Mouse (Mus musculus): Measurements from ENCODE around the gene Cnot9. TPM values are rescaled to one million over a fixed set of nuclear protein-coding genes. Genes with fewer than 3 reads are reported as not detected.
"Not testable (repeated sequence)": the region's sequence is repeated elsewhere in the genome, so short reads cannot be mapped to it uniquely, and the experiment has no call there.

Gene Cnot9
- 10 to 100 TPM; 43.9 to 44.4 TPM for total RNA-seq (2021)
- long read RNA-seq, experiment 1, transcript Cnot9-201 (8 exons, 3,268 nt), result major isoform, 15 of 20 reads
- long read RNA-seq, experiment 1, partial matches to known transcripts, result 1 of 20 reads
- long read RNA-seq, experiment 1, other reads (novel, unspliced or antisense), result 4 of 20 reads
- long read RNA-seq, experiment 2, partial matches to known transcripts, result 7 of 10 reads
- long read RNA-seq, experiment 2, other reads (novel, unspliced or antisense), result 2 of 10 reads

- peak; percentile 100 for DNase-seq (ENCODE audit: low spot score in 2 of 2)
Observed at GRCm38 (mm10) chr1:74505721-74506464, at the start of gene Cnot9. Gene Cnot9, plus strand, starts transcription at chr1:74506058.

GRCm38 (mm10) chr1:74460273-74460672 lies 45.6 kb upstream of the Cnot9 start:
- no peak for DNase-seq (ENCODE audit: low spot score in 2 of 2)

- no peak for DNase-seq (ENCODE audit: low spot score in 2 of 2)
Observed at GRCm38 (mm10) chr1:74485792-74486191, 20.1 kb upstream of the Cnot9 start.

GRCm38 (mm10) chr1:74501106-74501505 lies 4.8 kb upstream of the Cnot9 start:
- no peak for DNase-seq (ENCODE audit: low spot score in 2 of 2)

- DNase-seq (ENCODE audit: low spot score in 2 of 2), result no peak
Observed at GRCm38 (mm10) chr1:74505393-74505720, 501 bp upstream of the Cnot9 start.

GRCm38 (mm10) chr1:74506471-74506881 lies 618 bp downstream of the Cnot9 start:
- DNase-seq (ENCODE audit: low spot score in 2 of 2), result peak in 1 of 2 experiments; percentile 25

GRCm38 (mm10) chr1:74507780-74508179 lies 1.9 kb downstream of the Cnot9 start:
- no peak for DNase-seq (ENCODE audit: low spot score in 2 of 2)

GRCm38 (mm10) chr1:74511306-74511705 lies 5.4 kb downstream of the Cnot9 start:
- DNase-seq (ENCODE audit: low spot score in 2 of 2), result no peak

- not testable (repeated sequence) for DNase-seq (ENCODE audit: low spot score in 2 of 2)
Observed at GRCm38 (mm10) chr1:74512999-74513398, 7.1 kb downstream of the Cnot9 start.

- no peak for DNase-seq (ENCODE audit: low spot score in 2 of 2)
Observed at GRCm38 (mm10) chr1:74519875-74520274, 14.0 kb downstream of the Cnot9 start.

- no peak for DNase-seq (ENCODE audit: low spot score in 2 of 2)
Observed at GRCm38 (mm10) chr1:74524746-74525145, 18.9 kb downstream of the Cnot9 start.

GRCm38 (mm10) chr1:74528589-74528988 lies 22.7 kb downstream of the Cnot9 start:
- no peak for DNase-seq (ENCODE audit: low spot score in 2 of 2)

GRCm38 (mm10) chr1:74538650-74539049 lies 32.8 kb downstream of the Cnot9 start:
- DNase-seq (ENCODE audit: low spot score in 2 of 2), result no peak

GRCm38 (mm10) chr1:74542451-74542961 lies 36.6 kb downstream of the Cnot9 start, which contains the start of gene Plcd4:
Gene Plcd4, plus strand, starts transcription at chr1:74542888.
- no peak for DNase-seq (ENCODE audit: low spot score in 2 of 2)

GRCm38 (mm10) chr1:74544184-74544583 lies 38.3 kb downstream of the Cnot9 start, which contains the start of gene Usp37:
Gene Usp37, minus strand, starts transcription at chr1:74544284.
- DNase-seq (ENCODE audit: low spot score in 2 of 2), result no peak

GRCm38 (mm10) chr1:74559061-74559460 lies 53.2 kb downstream of the Cnot9 start:
- DNase-seq (ENCODE audit: low spot score in 2 of 2), result no peak

GRCm38 (mm10) chr1:74565834-74566233 lies 60.0 kb downstream of the Cnot9 start:
- DNase-seq (ENCODE audit: low spot score in 2 of 2), result no peak

- no peak for DNase-seq (ENCODE audit: low spot score in 2 of 2)
Observed at GRCm38 (mm10) chr1:74569739-74570719, 64.2 kb downstream of the Cnot9 start.
